Mouse (Mus musculus): ENCODE results near the gene Uba7. TPM values are rescaled to one million over a fixed set of nuclear protein-coding genes. Genes with fewer than 3 reads are reported as not detected.
A peak's percentile ranks its signal among the peaks of the same experiment; 100 is the strongest.

The Uba7 gene
- polyA plus RNA-seq, 1 experiment: 43.0 TPM

- DNase-seq: peak; percentile 96
- TF ChIP-seq POLR2A (IDR thresholded peaks at IDR 0.05; ENCODE audit: low read depth, low read length) (peak; percentile 26), CTCF (conservative IDR thresholded peaks at IDR 0.05; ENCODE audit: insufficient read depth, insufficient read length, low read depth, low read length) (no peak)
- no peaks in the 10 kb centered on the region for H3K27me3 ChIP-seq (replicated peaks; ENCODE audit: control insufficient read depth, insufficient read depth, low read length)
- H3K4me1 ChIP-seq (ENCODE audit: control insufficient read depth, insufficient read depth, low read length): no peaks in the 10 kb centered on the region
- H3K36me3 ChIP-seq (ENCODE audit: control insufficient read depth, insufficient read depth, low read length): no peaks in the 10 kb centered on the region
- peak overlapping the region; percentile 48; the same call in 1 of the 2 replicates for H3K27ac ChIP-seq (ENCODE audit: insufficient read depth, low read depth, low read length)
- WGBS: 10% methylated on average over 45 of the region's 45 CpGs
- peak overlapping the region; percentile 76 for H3K4me3 ChIP-seq (ENCODE audit: insufficient read depth, low read depth, low read length)
Measured at GRCm38 (mm10) chr9:107950460-107951355, 24.6 kb upstream of the Uba7 start.

GRCm38 (mm10) chr9:107955613-107956289 lies 19.6 kb upstream of the Uba7 start:
- Histone ChIP-seq H3K27me3 (replicated peaks; ENCODE audit: control insufficient read depth, insufficient read depth, low read length) (no peaks in the 10 kb centered on the region), H3K4me1 (ENCODE audit: control insufficient read depth, insufficient read depth, low read length) (no peaks in the 10 kb centered on the region), H3K36me3 (ENCODE audit: control insufficient read depth, insufficient read depth, low read length) (no peaks in the 10 kb centered on the region), H3K27ac (ENCODE audit: insufficient read depth, low read depth, low read length) (no peak overlapping the region), H3K4me3 (ENCODE audit: insufficient read depth, low read depth, low read length) (no peak overlapping the region)
- DNase-seq: no peak
- WGBS: 81% methylated on average over 6 of the region's 6 CpGs
- TF ChIP-seq POLR2A (IDR thresholded peaks at IDR 0.05; ENCODE audit: low read depth, low read length): no peak
- no peak for TF ChIP-seq CTCF (conservative IDR thresholded peaks at IDR 0.05; ENCODE audit: insufficient read depth, insufficient read length, low read depth, low read length)

GRCm38 (mm10) chr9:107957141-107957540 lies 18.2 kb upstream of the Uba7 start:
- Histone ChIP-seq H3K4me1 (ENCODE audit: control insufficient read depth, insufficient read depth, low read length) (no peaks in the 10 kb centered on the region), H3K27ac (ENCODE audit: insufficient read depth, low read depth, low read length) (no peak overlapping the region), H3K27me3 (replicated peaks; ENCODE audit: control insufficient read depth, insufficient read depth, low read length) (no peaks in the 10 kb centered on the region), H3K4me3 (ENCODE audit: insufficient read depth, low read depth, low read length) (no peak overlapping the region), H3K36me3 (ENCODE audit: control insufficient read depth, insufficient read depth, low read length) (no peaks in the 10 kb centered on the region)
- 66% methylated on average over 6 of the region's 6 CpGs for WGBS
- TF ChIP-seq CTCF (conservative IDR thresholded peaks at IDR 0.05; ENCODE audit: insufficient read depth, insufficient read length, low read depth, low read length): no peak
- TF ChIP-seq POLR2A (IDR thresholded peaks at IDR 0.05; ENCODE audit: low read depth, low read length): no peak
- DNase-seq: no peak

- Histone ChIP-seq H3K27ac (ENCODE audit: insufficient read depth, low read depth, low read length) (no peak overlapping the region), H3K36me3 (ENCODE audit: control insufficient read depth, insufficient read depth, low read length) (no peaks in the 10 kb centered on the region), H3K27me3 (replicated peaks; ENCODE audit: control insufficient read depth, insufficient read depth, low read length) (no peaks in the 10 kb centered on the region), H3K4me1 (ENCODE audit: control insufficient read depth, insufficient read depth, low read length) (no peaks in the 10 kb centered on the region), H3K4me3 (ENCODE audit: insufficient read depth, low read depth, low read length) (no peak overlapping the region)
- TF ChIP-seq POLR2A (IDR thresholded peaks at IDR 0.05; ENCODE audit: low read depth, low read length) (no peak), CTCF (conservative IDR thresholded peaks at IDR 0.05; ENCODE audit: insufficient read depth, insufficient read length, low read depth, low read length) (no peak)
- DNase-seq: no peak
- WGBS: 71% methylated on average over 6 of the region's 6 CpGs
Measured at GRCm38 (mm10) chr9:107959896-107960295, 15.4 kb upstream of the Uba7 start.

- Histone ChIP-seq H3K36me3 (ENCODE audit: control insufficient read depth, insufficient read depth, low read length) (no peaks in the 10 kb centered on the region), H3K4me1 (ENCODE audit: control insufficient read depth, insufficient read depth, low read length) (no peaks in the 10 kb centered on the region), H3K27me3 (replicated peaks; ENCODE audit: control insufficient read depth, insufficient read depth, low read length) (no peaks in the 10 kb centered on the region), H3K27ac (ENCODE audit: insufficient read depth, low read depth, low read length) (no peak overlapping the region), H3K4me3 (ENCODE audit: insufficient read depth, low read depth, low read length) (no peak overlapping the region)
- no peak for TF ChIP-seq POLR2A (IDR thresholded peaks at IDR 0.05; ENCODE audit: low read depth, low read length)
- WGBS: 89% methylated on average over 4 of the region's 4 CpGs
- no peak for DNase-seq
Measured at GRCm38 (mm10) chr9:107960928-107961327, 14.4 kb upstream of the Uba7 start.

- Histone ChIP-seq H3K27me3 (replicated peaks; ENCODE audit: control insufficient read depth, insufficient read depth, low read length) (no peaks in the 10 kb centered on the region), H3K27ac (ENCODE audit: insufficient read depth, low read depth, low read length) (no peak overlapping the region), H3K36me3 (ENCODE audit: control insufficient read depth, insufficient read depth, low read length) (no peaks in the 10 kb centered on the region), H3K4me1 (ENCODE audit: control insufficient read depth, insufficient read depth, low read length) (no peaks in the 10 kb centered on the region), H3K4me3 (ENCODE audit: insufficient read depth, low read depth, low read length) (no peak overlapping the region)
- no peak for TF ChIP-seq POLR2A (IDR thresholded peaks at IDR 0.05; ENCODE audit: low read depth, low read length)
- no peak for TF ChIP-seq CTCF (conservative IDR thresholded peaks at IDR 0.05; ENCODE audit: insufficient read depth, insufficient read length, low read depth, low read length)
- DNase-seq: no peak
- 91% methylated on average over 10 of the region's 10 CpGs for WGBS
Measured at GRCm38 (mm10) chr9:107961351-107961762, 13.9 kb upstream of the Uba7 start.

- no peaks in the 10 kb centered on the region for H3K27me3 ChIP-seq (replicated peaks; ENCODE audit: control insufficient read depth, insufficient read depth, low read length)
- TF ChIP-seq POLR2A (IDR thresholded peaks at IDR 0.05; ENCODE audit: low read depth, low read length): no peak
- peak; percentile 33; the same call in 1 of the 2 replicates for TF ChIP-seq CTCF (conservative IDR thresholded peaks at IDR 0.05; ENCODE audit: insufficient read depth, insufficient read length, low read depth, low read length)
- no peak overlapping the region for H3K4me3 ChIP-seq (ENCODE audit: insufficient read depth, low read depth, low read length)
- no peak for DNase-seq
- no peaks in the 10 kb centered on the region for H3K36me3 ChIP-seq (ENCODE audit: control insufficient read depth, insufficient read depth, low read length)
- H3K27ac ChIP-seq (ENCODE audit: insufficient read depth, low read depth, low read length): no peak overlapping the region
- WGBS: 61% methylated on average over 5 of the region's 5 CpGs
- no peaks in the 10 kb centered on the region for H3K4me1 ChIP-seq (ENCODE audit: control insufficient read depth, insufficient read depth, low read length)
Measured at GRCm38 (mm10) chr9:107961881-107962280, 13.4 kb upstream of the Uba7 start.

All from kidney, adult 2 months (tissue).